Comparison of ENCODE assay signal across 8 mouse cellular contexts in genomic region chr10:120201131-120201921, GRCm38 (mm10). TPM values are rescaled to one million over a fixed set of nuclear protein-coding genes. Genes with fewer than 3 reads are reported as not detected.
A peak's percentile ranks its signal among the peaks of the same experiment; 100 is the strongest.
DNase-seq lines count a peak whose midpoint lies in the region; ATAC-seq and TF ChIP-seq lines count a peak whose summit lies in the region.

TSS of gene Tmbim4 (plus strand) at chr10:120201590.

- no peak for TF ChIP-seq EP300 in CH12.LX (IDR thresholded peaks at IDR 0.05; ENCODE audit: low read length)

- no peak for DNase-seq in CH12.LX (ENCODE audit: extremely low read depth)
- DNase-seq in layer of hippocampus, adult 9-11 months = peak; percentile 9
- DNase-seq in lung, postnatal 10 days = peak; percentile 78
- DNase-seq in ovary, postnatal 10 days (ENCODE audit: low spot score) = peak; percentile 24
- peak; percentile 71 for DNase-seq in thymus, postnatal 4 days

- H3K4me1 ChIP-seq in CH12.LX (ENCODE audit: control insufficient read depth in 1 of 2, insufficient read depth in 2 of 2) = peaks cover 9 to 10% of the 10 kb centered on the region in 2 experiments
- H3K4me1 ChIP-seq in bone marrow, adult 2 months (ENCODE audit: control insufficient read depth, insufficient read depth, low read length) = peaks cover 5% of the 10 kb centered on the region; the same call in 1 of the 2 replicates
- peaks cover 9% of the 10 kb centered on the region for H3K4me1 ChIP-seq in forebrain, embryonic 15.5 days

- peaks cover under 1% of the 10 kb centered on the region for H3K27me3 ChIP-seq in CH12.LX (replicated peaks)
- peaks cover 12% of the 10 kb centered on the region; the same call in 1 of the 2 replicates for H3K27me3 ChIP-seq in forebrain, embryonic 15.5 days

- peak within 1 kb of the TSS; percentile 35 for H3K27ac ChIP-seq in CH12.LX (ENCODE audit: insufficient read depth, low read depth)
- peak within 1 kb of the TSS; percentile 78 for H3K27ac ChIP-seq in bone marrow, adult 2 months (ENCODE audit: control insufficient read depth, insufficient read depth, low read depth, low read length, poor library complexity)
- no peak within 1 kb of the TSS for H3K27ac ChIP-seq in forebrain, embryonic 15.5 days (replicated peaks)

- peak within 1 kb of the TSS; percentile 33 for H3K4me2 ChIP-seq in CH12.LX (ENCODE audit: insufficient read depth, low read depth, poor library complexity, severe bottlenecking)
- peak within 1 kb of the TSS; percentile 83 for H3K4me2 ChIP-seq in forebrain, embryonic 15.5 days (replicated peaks)

- TF ChIP-seq POLR2A in CH12.LX (IDR thresholded peaks at IDR 0.05; ENCODE audit: low read depth, low read length) = peak; percentile 23; the same call in 1 of the 2 replicates
- TF ChIP-seq POLR2A in bone marrow, adult 2 months (IDR thresholded peaks at IDR 0.05; ENCODE audit: borderline replicate concordance, control insufficient read depth, low read depth, low read length) = peak; percentile 78; the same call in 1 of the 2 replicates

- TF ChIP-seq CTCF in CH12.LX (conservative IDR thresholded peaks at IDR 0.05 in 1 of 2, IDR thresholded peaks at IDR 0.05 in 1 of 2; ENCODE audit: low read depth in 2 of 2, low read length in 2 of 2) = no peak
- no peak for TF ChIP-seq CTCF in bone marrow, adult 2 months (IDR thresholded peaks at IDR 0.05; ENCODE audit: control insufficient read depth, insufficient read depth, low read length)

- no peak for TF ChIP-seq RAD21 in CH12.LX (IDR thresholded peaks at IDR 0.05; ENCODE audit: low read depth, low read length)

- in situ Hi-C loops in CH12.LX (cut with MboI; ENCODE audit: low pct_ligation_motif_present, low pct_unique_long_range_greater_than_20kb, low sequenced_read_pairs) = no loop called here

- peak; percentile 60 for ATAC-seq in forebrain, embryonic 15.5 days (replicated peaks)
- ATAC-seq in hematopoietic stem cell, adult 5-6 weeks (replicated peaks in 1 of 2; ENCODE audit: insufficient read depth in 1 of 2, low FRiP score in 2 of 2, low TSS enrichment in 1 of 2, low read depth in 1 of 2, poor library complexity in 2 of 2, severe bottlenecking in 2 of 2) = peak; percentile 50 to 71; a peak in 3 of 4 replicates

- H3K9ac ChIP-seq in CH12.LX (ENCODE audit: insufficient read depth, low read depth) = peak within 1 kb of the TSS; percentile 50
- H3K9ac ChIP-seq in forebrain, embryonic 15.5 days (replicated peaks) = peak within 1 kb of the TSS; percentile 27

- H3K36me3 ChIP-seq in CH12.LX (replicated peaks in 1 of 2; ENCODE audit: control insufficient read depth in 1 of 2, insufficient read depth in 1 of 2, low read length in 1 of 2) = peaks cover 0 to 2% of the 10 kb centered on the region in 2 experiments
- H3K36me3 ChIP-seq in forebrain, embryonic 15.5 days = no peaks in the 10 kb centered on the region

- H3K9me3 ChIP-seq in CH12.LX (replicated peaks; ENCODE audit: low read length) = peaks cover 3% of the 10 kb centered on the region
- no peaks in the 10 kb centered on the region for H3K9me3 ChIP-seq in forebrain, embryonic 15.5 days

- H3K79me2 ChIP-seq in CH12.LX (replicated peaks; ENCODE audit: control insufficient read depth, extremely low read depth, insufficient read depth, poor library complexity, severe bottlenecking) = no peaks in the 10 kb centered on the region

- H3K4me3 ChIP-seq in CH12.LX (replicated peaks in 1 of 3; ENCODE audit: low read depth in 2 of 3, low read length in 2 of 3, poor library complexity in 1 of 3) = peak within 1 kb of the TSS; percentile 34 to 65 (median 55)
- peak within 1 kb of the TSS; percentile 75 for H3K4me3 ChIP-seq in bone marrow, adult 2 months (replicated peaks; ENCODE audit: control insufficient read depth, low read depth, low read length)
- H3K4me3 ChIP-seq in forebrain, embryonic 15.5 days = peak within 1 kb of the TSS; percentile 45

- under 1% methylated on average over 65 of the region's 65 CpGs for WGBS in bone marrow, adult 2 months
- WGBS in forebrain, embryonic 15.5 days = under 1% methylated on average over 65 of the region's 65 CpGs

- dilution Hi-C loops in CH12.LX (cut with MboI; ENCODE audit: extremely low pct_ligation_motif_present, extremely low pct_unique_long_range_greater_than_20kb, low sequenced_read_pairs) = no loop called here

TF ChIP-seq in CH12.LX, 34 proteins besides CTCF, POLR2A, EP300 and RAD21:
- no peak for TF ChIP-seq MEF2A (IDR thresholded peaks at IDR 0.05; ENCODE audit: borderline replicate concordance, low read depth, low read length)
- no peak for TF ChIP-seq CHD2 (IDR thresholded peaks at IDR 0.05; ENCODE audit: low read length)
- TF ChIP-seq PAX5 (IDR thresholded peaks at IDR 0.05; ENCODE audit: low read length) = no peak
- TF ChIP-seq USF1 (IDR thresholded peaks at IDR 0.05; ENCODE audit: low read depth, low read length) = peak; percentile 57
- no peak for TF ChIP-seq CHD1 (IDR thresholded peaks at IDR 0.05; ENCODE audit: low read depth, low read length)
- no peak for TF ChIP-seq ZC3H11A (IDR thresholded peaks at IDR 0.05; ENCODE audit: low read depth, low read length)
- no peak for TF ChIP-seq MAFK (IDR thresholded peaks at IDR 0.05; ENCODE audit: insufficient replicate concordance, low read length)
- TF ChIP-seq NRF1 (IDR thresholded peaks at IDR 0.05; ENCODE audit: low read depth, low read length) = peak; percentile 40; the same call in 1 of the 2 replicates
- peak; percentile 35; the same call in 1 of the 2 replicates for TF ChIP-seq MAX (IDR thresholded peaks at IDR 0.05; ENCODE audit: low read length)
- no peak for TF ChIP-seq GABPA (IDR thresholded peaks at IDR 0.05; ENCODE audit: insufficient replicate concordance, low read depth, low read length)
- TF ChIP-seq ZKSCAN1 (IDR thresholded peaks at IDR 0.05; ENCODE audit: borderline replicate concordance, low read depth, low read length) = no peak
- 0 out of 2 replicates have a peak, but pooled peaks have one; percentile 13 for TF ChIP-seq BHLHE40 (IDR thresholded peaks at IDR 0.05; ENCODE audit: low read depth, low read length)

RNA-seq across cellular contexts. Expression of gene Tmbim4, which starts in this region (rescaled TPM):
- 83.6 and 97.8 TPM in 2 replicates for total RNA-seq in CH12.LX (2012; rRNA removed)
- total RNA-seq in CH12.LX (2014; rRNA removed) = 112 and 121 TPM in 2 replicates
- 104 and 113 TPM in 2 replicates for polyA plus RNA-seq in CH12.LX (2012; ENCODE audit: insufficient read length, low read depth)
- 64.9 and 68.2 TPM in 2 replicates for polyA plus RNA-seq in bone marrow, adult 2 months (2011; ENCODE audit: insufficient read depth, insufficient read length, low replicate concordance, missing spikeins)
- 74.4 and 74.6 TPM in 2 replicates for polyA plus RNA-seq in forebrain, embryonic 15.5 days (2015; fragmentation: Nextera tagmentation; extraction: Ambion mirVana)
- total RNA-seq in hematopoietic stem cell, adult 5-6 weeks (2017) = 84.9 and 109 TPM in 2 replicates
